Mouse (Mus musculus) kidney, adult 10 weeks (tissue): ENCODE results near the gene Jup. TPM values are rescaled to one million over a fixed set of nuclear protein-coding genes. Genes with fewer than 3 reads are reported as not detected.

ENCODE experiments used
- polyA plus RNA-seq: library from polyadenylated mRNA; stranded (reverse); fragments of 350-450 nt; fragmentation: Illumina TruSeq; extraction: RNeasy Lipid Tissue Mini Kit (QIAGEN cat#74804); gene quantifications from one replicate; pipeline ENCODE4 v1.2.3, GENCODE M21; 2014; ENCODE audit warnings: low read depth, low replicate concordance

Jup gene
- 2.7 TPM for polyA plus RNA-seq

GRCm38 (mm10) chr11:100397600-100398389 is at the start of gene Jup:
Gene Jup, minus strand, starts transcription at chr11:100397763.

GRCm38 (mm10) chr11:100441797-100442196 is 44.2 kb upstream of the Jup start, which contains the start of the genes Nt5c3b and Klhl10:
Gene Nt5c3b, minus strand, starts transcription at chr11:100441808.
Gene Klhl10, plus strand, starts transcription at chr11:100441917.

GRCm38 (mm10) chr11:100414914-100415822 is 17.6 kb upstream of the Jup start, which contains the start of gene Fkbp10:
Gene Fkbp10, plus strand, starts transcription at chr11:100415697.

GRCm38 (mm10) chr11:100414021-100414913 is 16.7 kb upstream of the Jup start, which contains the start of gene P3h4:
Gene P3h4, minus strand, starts transcription at chr11:100414836.

GRCm38 (mm10) chr11:100355972-100356818 is 41.4 kb downstream of the Jup start, which contains the start of gene Hap1:
Gene Hap1, minus strand, starts transcription at chr11:100356128.

GRCm38 (mm10) chr11:100333944-100334457 is 63.6 kb downstream of the Jup start, which contains the start of gene Gast:
Gene Gast, plus strand, starts transcription at chr11:100334407.

GRCm38 (mm10) chr11:100319492-100320171 is 77.9 kb downstream of the Jup start, which contains the start of gene Eif1:
Gene Eif1, plus strand, starts transcription at chr11:100319885.

Other genes with a start within 250 kb of the Jup start
- gene Krt19, start 249.1 kb downstream of the Jup start, polyA plus RNA-seq: not detected
- gene Krt9, start 204.5 kb downstream of the Jup start, polyA plus RNA-seq: not detected
- gene Krt14, start 190.2 kb downstream of the Jup start, polyA plus RNA-seq: not detected
- not detected for gene Krt16, start 148.9 kb downstream of the Jup start, polyA plus RNA-seq
- gene Krt17, start 136.7 kb downstream of the Jup start, polyA plus RNA-seq: not detected
- gene Krt42, start 127.9 kb downstream of the Jup start, polyA plus RNA-seq: not detected
- 1,697 TPM for gene Eif1, start 77.9 kb downstream of the Jup start, polyA plus RNA-seq
- gene Gast, start 63.4 kb downstream of the Jup start, polyA plus RNA-seq: not detected
- 0.49 TPM for gene Hap1, start 41.6 kb downstream of the Jup start, polyA plus RNA-seq
- gene P3h4, start 17.1 kb upstream of the Jup start, polyA plus RNA-seq: 4.2 TPM
- gene Fkbp10, start 17.9 kb upstream of the Jup start, polyA plus RNA-seq: not detected
- gene Nt5c3b, start 44.0 kb upstream of the Jup start, polyA plus RNA-seq: 8.2 TPM
- gene Klhl10, start 44.2 kb upstream of the Jup start, polyA plus RNA-seq: not detected
- 7.4 TPM for gene Klhl11, start 75.0 kb upstream of the Jup start, polyA plus RNA-seq
- 52.3 TPM for gene Acly, start 130.2 kb upstream of the Jup start, polyA plus RNA-seq
- 0.53 TPM for gene Ttc25, start 147.8 kb upstream of the Jup start, polyA plus RNA-seq
- 2.3 TPM for gene Cnp, start 177.1 kb upstream of the Jup start, polyA plus RNA-seq
- gene Nkiras2, start 221.5 kb upstream of the Jup start, polyA plus RNA-seq: 2.0 TPM
- gene Dnajc7, start 222.4 kb upstream of the Jup start, polyA plus RNA-seq: 114 TPM